Mouse (Mus musculus) mouse embryonic stem cell (cell line): ENCODE results near the gene Slc6a17.

Source experiments
- in situ Hi-C, 2 experiments: fragments of 300-500 bp; cut with MboI; formaldehyde crosslinking; loops; 1 replicate in 1 of 2; 3 replicates in 1 of 2; pipeline ENCODE4 v1.14.3; 2019 to 2020; ENCODE audit warnings: low sequenced_read_pairs in 2 of 2, low pct_unique_long_range_greater_than_20kb in 1 of 2, mixed read lengths in 1 of 2; ENCODE audit not compliant: unreplicated experiment in 1 of 2

The Slc6a17 gene

GRCm38 (mm10) chr3:107491459-107491858 is 26.4 kb downstream of the Slc6a17 start:
- in situ Hi-C loops: no loop called here

GRCm38 (mm10) chr3:107488637-107489036 is 29.2 kb downstream of the Slc6a17 start:
- in situ Hi-C loops: no loop called here

- in situ Hi-C loops: no loop called here
Observed at GRCm38 (mm10) chr3:107483290-107483689, 34.5 kb downstream of the Slc6a17 start.

- in situ Hi-C loops: no loop called here
Observed at GRCm38 (mm10) chr3:107480660-107481059, 37.2 kb downstream of the Slc6a17 start.

- in situ Hi-C loops: no loop called here
Observed at GRCm38 (mm10) chr3:107472198-107472597, 45.6 kb downstream of the Slc6a17 start.

- in situ Hi-C loops: loop anchor here in 1 of 2 experiments (10.0 kb wide), 1 partner anchor 224 kb away; no protein-coding TSS in a partner anchor
Observed at GRCm38 (mm10) chr3:107469059-107469458, 48.8 kb downstream of the Slc6a17 start.

- in situ Hi-C loops: loop anchor here in 1 of 2 experiments (10.0 kb wide), 1 partner anchor 223 kb away; no protein-coding TSS in a partner anchor
Observed at GRCm38 (mm10) chr3:107468106-107468505, 49.7 kb downstream of the Slc6a17 start.

GRCm38 (mm10) chr3:107466577-107466976 is 51.2 kb downstream of the Slc6a17 start:
- in situ Hi-C loops: loop anchor here in 1 of 2 experiments (10.0 kb wide), 1 partner anchor 222 kb away; no protein-coding TSS in a partner anchor

GRCm38 (mm10) chr3:107462160-107462559 is 55.7 kb downstream of the Slc6a17 start:
- in situ Hi-C loops: loop anchor here (5.0 to 10.0 kb wide), 3 partner anchors 110 to 230 kb away; partner anchors contain the start of gene A630076J17Rik (in 1 of the 2)

GRCm38 (mm10) chr3:107459773-107460431 is 57.9 kb downstream of the Slc6a17 start:
- in situ Hi-C loops: loop anchor here (5.0 to 10.0 kb wide), 3 partner anchors 108 to 228 kb away; partner anchors contain the start of gene A630076J17Rik (in 1 of the 2)

- in situ Hi-C loops: loop anchor here in 1 of 2 experiments (5.0 kb wide), 1 partner anchor 107 kb away; no protein-coding TSS in a partner anchor
Observed at GRCm38 (mm10) chr3:107459196-107459772, 58.5 kb downstream of the Slc6a17 start, which contains the start of gene Kcnc4. TSS of gene Kcnc4 (minus strand) at chr3:107459552.

GRCm38 (mm10) chr3:107458528-107459195 is 59.2 kb downstream of the Slc6a17 start:
- in situ Hi-C loops: loop anchor here in 1 of 2 experiments (5.0 kb wide), 1 partner anchor 106 kb away; no protein-coding TSS in a partner anchor

GRCm38 (mm10) chr3:107458104-107458503 is 59.7 kb downstream of the Slc6a17 start:
- in situ Hi-C loops: loop anchor here in 1 of 2 experiments (5.0 kb wide), 1 partner anchor 106 kb away; no protein-coding TSS in a partner anchor

GRCm38 (mm10) chr3:107454280-107454679 is 63.5 kb downstream of the Slc6a17 start:
- in situ Hi-C loops: no loop called here

GRCm38 (mm10) chr3:107446822-107447221 is 71.0 kb downstream of the Slc6a17 start:
- in situ Hi-C loops: no loop called here

- in situ Hi-C loops: no loop called here
Observed at GRCm38 (mm10) chr3:107443866-107444265, 74.0 kb downstream of the Slc6a17 start.

- in situ Hi-C loops: no loop called here
Observed at GRCm38 (mm10) chr3:107442191-107442590, 75.6 kb downstream of the Slc6a17 start.

- in situ Hi-C loops: no loop called here
Observed at GRCm38 (mm10) chr3:107441306-107441705, 76.5 kb downstream of the Slc6a17 start.

GRCm38 (mm10) chr3:107439280-107439679 is 78.5 kb downstream of the Slc6a17 start:
- in situ Hi-C loops: no loop called here
